ENCODE assay signal across 14 mouse cellular contexts in genomic region chr7:110271814-110272213, GRCm38 (mm10). TPM values are rescaled to one million over a fixed set of nuclear protein-coding genes. Genes with fewer than 3 reads are reported as not detected.
DNase-seq lines count a peak whose midpoint lies in the region; ATAC-seq lines count a peak whose summit lies in the region.
"Had no signal": no experiment of that assay in that cellular context is flagged by ENCODE, and none has a peak within 500 bp of the region (broad histone marks: within the 10 kb centered on the region; RNA-seq: fewer than 3 reads in every experiment).

No protein-coding gene starts in this region.

- no peak overlapping the region for H3K27ac ChIP-seq in heart, embryonic 10.5 days
- 0 out of 2 replicates have a peak overlapping the region, but pooled peaks have one; percentile 26 for H3K27ac ChIP-seq in lung, embryonic 15.5 days
- H3K27ac ChIP-seq in kidney, embryonic 14.5 days (ENCODE audit: low read depth, low read length), result peak overlapping the region; percentile 74; the same call in 1 of the 2 replicates
- H3K27ac ChIP-seq in stomach, embryonic 15.5 days, result no peak overlapping the region
- H3K27ac ChIP-seq in hindbrain, embryonic 11.5 days (ENCODE audit: low read depth, low read length), result no peak overlapping the region
- H3K27ac ChIP-seq: embryonic facial prominence, embryonic 13.5 days; hindbrain, embryonic 13.5 days; macrophage had no signal

- peaks cover 5% of the 10 kb centered on the region; the same call in 1 of the 2 replicates for H3K4me1 ChIP-seq in heart, embryonic 10.5 days
- H3K4me1 ChIP-seq in lung, embryonic 15.5 days, result no peaks in the 10 kb centered on the region
- H3K4me1 ChIP-seq in kidney, embryonic 14.5 days (ENCODE audit: control insufficient read depth, insufficient read depth, low read length), result no peaks in the 10 kb centered on the region; the same call in 1 of the 2 replicates
- H3K4me1 ChIP-seq in stomach, embryonic 15.5 days, result no peaks in the 10 kb centered on the region
- no peaks in the 10 kb centered on the region for H3K4me1 ChIP-seq in hindbrain, embryonic 11.5 days (replicated peaks; ENCODE audit: control insufficient read depth, insufficient read depth, low read length)
- H3K4me1 ChIP-seq: hindbrain, embryonic 13.5 days had no signal

- H3K36me3 ChIP-seq in heart, embryonic 10.5 days, result peaks cover 52% of the 10 kb centered on the region
- H3K36me3 ChIP-seq in lung, embryonic 15.5 days, result peaks cover 37% of the 10 kb centered on the region
- H3K36me3 ChIP-seq in kidney, embryonic 14.5 days (ENCODE audit: control insufficient read depth, insufficient read depth, low read length), result peaks cover 46% of the 10 kb centered on the region
- H3K36me3 ChIP-seq in stomach, embryonic 15.5 days, result peaks cover 14% of the 10 kb centered on the region; the same call in 1 of the 2 replicates
- H3K36me3 ChIP-seq in hindbrain, embryonic 11.5 days (ENCODE audit: control insufficient read depth, insufficient read depth, low read length), result no peaks in the 10 kb centered on the region
- H3K36me3 ChIP-seq: hindbrain, embryonic 13.5 days had no signal

- peak; percentile 73 for DNase-seq in heart, embryonic 10.5 days (ENCODE audit: low spot score)
- no peak for DNase-seq in heart, postnatal 4 days
- no peak for DNase-seq in lung, postnatal 14 days
- DNase-seq in gastrocnemius, postnatal 25 days, result no peak
- DNase-seq in hindbrain, embryonic 11.5 days (ENCODE audit: low spot score), result no peak
- DNase-seq: cerebellum, adult 18-20 months; layer of hippocampus, adult 9-11 months; left cerebral cortex, postnatal 4 days had no signal

- H3K9ac ChIP-seq in lung, embryonic 15.5 days, result no peak overlapping the region
- no peak overlapping the region for H3K9ac ChIP-seq in kidney, embryonic 14.5 days (ENCODE audit: low read depth, low read length)
- no peak overlapping the region for H3K9ac ChIP-seq in stomach, embryonic 15.5 days
- no peak overlapping the region for H3K9ac ChIP-seq in hindbrain, embryonic 11.5 days (ENCODE audit: low read depth, low read length)
- H3K9ac ChIP-seq: embryonic facial prominence, embryonic 13.5 days; hindbrain, embryonic 13.5 days had no signal

- ATAC-seq in lung, embryonic 15.5 days (ENCODE audit: borderline replicate concordance, extremely low read depth, low FRiP score, low TSS enrichment), result no peak
- peak; percentile 75 for ATAC-seq in kidney, embryonic 14.5 days (ENCODE audit: low FRiP score, low TSS enrichment)
- peak; percentile 50; the same call in 1 of the 2 replicates for ATAC-seq in stomach, embryonic 15.5 days (ENCODE audit: insufficient read depth, low FRiP score, low read depth)
- ATAC-seq in hindbrain, embryonic 11.5 days (ENCODE audit: low FRiP score), result no peak

- 60% methylated on average over 9 of the region's 9 CpGs for WGBS in heart, embryonic 10.5 days
- WGBS in lung, embryonic 15.5 days, result 47% methylated on average over 9 of the region's 9 CpGs
- 32% methylated on average over 9 of the region's 9 CpGs for WGBS in kidney, embryonic 14.5 days
- WGBS in stomach, embryonic 15.5 days, result 67% methylated on average over 9 of the region's 9 CpGs
- 70% methylated on average over 9 of the region's 9 CpGs for WGBS in hindbrain, embryonic 11.5 days

- no peak overlapping the region for H3K4me2 ChIP-seq in lung, embryonic 15.5 days
- H3K4me2 ChIP-seq in kidney, embryonic 14.5 days (replicated peaks; ENCODE audit: low read depth, low read length), result no peak overlapping the region
- H3K4me2 ChIP-seq in stomach, embryonic 15.5 days, result no peak overlapping the region
- H3K4me2 ChIP-seq in hindbrain, embryonic 11.5 days (replicated peaks; ENCODE audit: low read depth, low read length), result no peak overlapping the region
- H3K4me2 ChIP-seq: embryonic facial prominence, embryonic 13.5 days; hindbrain, embryonic 13.5 days had no signal

- no peaks in the 10 kb centered on the region for H3K27me3 ChIP-seq in heart, embryonic 10.5 days (ENCODE audit: insufficient read depth, poor library complexity, severe bottlenecking)
- H3K27me3 ChIP-seq in lung, embryonic 15.5 days, result no peaks in the 10 kb centered on the region
- H3K27me3 ChIP-seq in kidney, embryonic 14.5 days (ENCODE audit: control insufficient read depth, insufficient read depth, low read length), result no peaks in the 10 kb centered on the region
- no peaks in the 10 kb centered on the region for H3K27me3 ChIP-seq in stomach, embryonic 15.5 days (replicated peaks)
- H3K27me3 ChIP-seq in hindbrain, embryonic 11.5 days (ENCODE audit: control insufficient read depth, insufficient read depth, low read length), result no peaks in the 10 kb centered on the region
- H3K27me3 ChIP-seq: embryonic facial prominence, embryonic 13.5 days; hindbrain, embryonic 13.5 days had no signal

- no peaks in the 10 kb centered on the region for H3K9me3 ChIP-seq in heart, embryonic 10.5 days
- H3K9me3 ChIP-seq in lung, embryonic 15.5 days, result no peaks in the 10 kb centered on the region
- H3K9me3 ChIP-seq in kidney, embryonic 14.5 days (ENCODE audit: control insufficient read depth, low read length), result no peaks in the 10 kb centered on the region
- H3K9me3 ChIP-seq in stomach, embryonic 15.5 days, result no peaks in the 10 kb centered on the region
- H3K9me3 ChIP-seq in hindbrain, embryonic 11.5 days (ENCODE audit: control insufficient read depth, low read length), result no peaks in the 10 kb centered on the region
- H3K9me3 ChIP-seq: embryonic facial prominence, embryonic 13.5 days; hindbrain, embryonic 13.5 days had no signal

- H3K4me3 ChIP-seq in heart, embryonic 10.5 days, result no peak overlapping the region
- no peak overlapping the region for H3K4me3 ChIP-seq in lung, embryonic 15.5 days
- H3K4me3 ChIP-seq in kidney, embryonic 14.5 days (ENCODE audit: low read length), result no peak overlapping the region
- no peak overlapping the region for H3K4me3 ChIP-seq in stomach, embryonic 15.5 days (replicated peaks)
- no peak overlapping the region for H3K4me3 ChIP-seq in hindbrain, embryonic 11.5 days (ENCODE audit: low read depth, low read length)
- H3K4me3 ChIP-seq: embryonic facial prominence, embryonic 13.5 days; hindbrain, embryonic 13.5 days had no signal

RNA-seq across cellular contexts. Expression of gene Swap70, which starts 50.3 kb away (rescaled TPM):
- polyA plus RNA-seq in heart, embryonic 10.5 days (2016; fragmentation: Nextera tagmentation; extraction: Ambion mirVana), result 22.8 and 26.6 TPM in 2 replicates
- 10 to 100 TPM; 23.2 to 24.1 TPM for total RNA-seq in heart, postnatal 4 days (2021)
- 35.4 and 36.1 TPM in 2 replicates for polyA plus RNA-seq in lung, embryonic 15.5 days (2015; fragmentation: Nextera tagmentation; extraction: Ambion mirVana)
- polyA plus RNA-seq in kidney, embryonic 14.5 days (2014; fragmentation: Nextera tagmentation; extraction: Ambion mirVana), result 15.7 and 30.3 TPM in 2 replicates
- 22.5 and 25.8 TPM in 2 replicates for polyA plus RNA-seq in stomach, embryonic 15.5 days (2015; fragmentation: Nextera tagmentation; extraction: Ambion mirVana)
- total RNA-seq in gastrocnemius, postnatal 25 days (2021), result 1 to 10 TPM; 5.7 to 6.2 TPM
- polyA plus RNA-seq in hindbrain, embryonic 11.5 days (2014; fragmentation: Nextera tagmentation; extraction: Ambion mirVana), result 15.6 and 16.3 TPM in 2 replicates

Comparison
In these comparisons a context has a peak if more than half of its experiments do, and no peak if none do; other contexts are left out.
1. H3K27ac ChIP-seq: peak in lung, embryonic 15.5 days (single experiment) and kidney, embryonic 14.5 days (single experiment); none in heart, embryonic 10.5 days (single experiment), stomach, embryonic 15.5 days (single experiment) and hindbrain, embryonic 11.5 days (single experiment).
2. ATAC-seq: peak in kidney, embryonic 14.5 days (single experiment) and stomach, embryonic 15.5 days (single experiment); none in lung, embryonic 15.5 days (single experiment) and hindbrain, embryonic 11.5 days (single experiment).